Mouse (Mus musculus): ENCODE measurements around the gene Capn13.

DNA sequence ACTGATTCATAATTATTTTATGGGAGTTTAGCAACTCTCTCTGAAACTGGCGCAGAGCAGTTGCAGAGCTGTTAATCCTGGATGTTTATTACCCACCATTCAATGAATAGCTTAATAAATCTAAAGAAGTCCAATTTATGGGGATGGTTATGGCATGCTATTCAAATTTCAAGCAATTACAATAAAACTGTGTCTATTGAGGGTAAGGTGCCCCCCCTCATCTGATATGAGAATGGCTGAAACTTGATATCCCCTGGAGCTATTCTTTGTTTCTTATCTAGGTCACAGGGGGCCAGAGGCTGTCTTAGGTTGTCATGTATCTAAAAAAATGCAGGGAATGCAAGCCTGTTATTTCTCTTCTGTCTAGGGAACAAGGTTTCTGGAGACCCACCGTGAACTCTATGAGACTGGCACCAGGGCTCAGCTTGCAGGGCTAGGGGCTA lies 31.9 kb upstream of the Capn13 start:
- no peak for TF ChIP-seq CTCF (conservative IDR thresholded peaks at IDR 0.05; ENCODE audit: low read length)
- no peak for TF ChIP-seq NANOG (IDR thresholded peaks at IDR 0.05; ENCODE audit: borderline replicate concordance, low read length)
- TF ChIP-seq POU5F1 (IDR thresholded peaks at IDR 0.05; ENCODE audit: borderline replicate concordance, low read length) = no peak

Data from E14TG2a.4 (cell line).